Comparison of ENCODE assay signal across 11 mouse cellular contexts in genomic region chr11:18715050-18715850, GRCm38 (mm10).
A peak's percentile ranks its signal among the peaks of the same experiment; 100 is the strongest.
DNase-seq lines count a peak whose midpoint lies in the region; ATAC-seq and TF ChIP-seq lines count a peak whose summit lies in the region.
"Had no signal": no experiment of that assay in that cellular context is flagged by ENCODE, and none has a peak within 500 bp of the region (broad histone marks: within the 10 kb centered on the region; RNA-seq: fewer than 3 reads in every experiment).

No protein-coding gene starts in this region.

- no peak for ATAC-seq in kidney, postnatal 0 days (replicated peaks; ENCODE audit: low FRiP score, low read depth)
- no peak for ATAC-seq in granulocyte monocyte progenitor cell, adult 5-6 weeks (replicated peaks; ENCODE audit: poor library complexity, severe bottlenecking)

- no peak for TF ChIP-seq EP300 in heart, adult 2 months (IDR thresholded peaks at IDR 0.05; ENCODE audit: insufficient read depth, low read depth, low read length)

- WGBS in kidney, postnatal 0 days: 22% methylated on average over 2 of the region's 2 CpGs
- 59% methylated on average over 2 of the region's 2 CpGs for WGBS in heart, adult 2 months

- intact Hi-C loops in heart, adult 2 months (cut with DNase I): no loop called here

- no peak for TF ChIP-seq CTCF in kidney, postnatal 0 days (IDR thresholded peaks at IDR 0.05; ENCODE audit: low read depth)
- no peak for TF ChIP-seq CTCF in heart, adult 2 months (IDR thresholded peaks at IDR 0.05)

- no peak overlapping the region for H3K27ac ChIP-seq in kidney, postnatal 0 days
- H3K27ac ChIP-seq in heart, adult 2 months: no peak overlapping the region
- H3K27ac ChIP-seq: limb, embryonic 13.5 days had no signal

- H3K9ac ChIP-seq in kidney, postnatal 0 days (ENCODE audit: low read depth, low read length): no peak overlapping the region
- H3K9ac ChIP-seq in heart, adult 2 months (ENCODE audit: low read depth, low read length): no peak overlapping the region
- H3K9ac ChIP-seq: limb, embryonic 13.5 days had no signal

- H3K4me1 ChIP-seq in kidney, postnatal 0 days (replicated peaks; ENCODE audit: insufficient read depth, low read length): no peaks in the 10 kb centered on the region; the same call in 1 of the 2 replicates
- H3K4me1 ChIP-seq in heart, adult 2 months (ENCODE audit: control insufficient read depth, insufficient read depth, low read length): no peaks in the 10 kb centered on the region

- H3K36me3 ChIP-seq in kidney, postnatal 0 days (ENCODE audit: insufficient read depth, low read length): no peaks in the 10 kb centered on the region
- H3K36me3 ChIP-seq in heart, adult 2 months (ENCODE audit: control insufficient read depth, insufficient read depth, low read length): no peaks in the 10 kb centered on the region
- H3K36me3 ChIP-seq: limb, embryonic 13.5 days had no signal

- no peak overlapping the region for H3K4me2 ChIP-seq in kidney, postnatal 0 days (ENCODE audit: low read length)
- H3K4me2 ChIP-seq: limb, embryonic 13.5 days had no signal

- H3K79me2 ChIP-seq in heart, adult 2 months (replicated peaks; ENCODE audit: control insufficient read depth, insufficient read depth, low read length): no peaks in the 10 kb centered on the region

- DNase-seq in cerebellum, adult 11-12 months: peak; percentile 51
- no peak for DNase-seq in cerebellum, postnatal 4 days (ENCODE audit: low spot score in 2 of 2)
- peak; percentile 82 for DNase-seq in kidney, postnatal 0 days (ENCODE audit: low spot score)
- no peak for DNase-seq in kidney, postnatal 4 days
- DNase-seq in cerebellum, postnatal 14 days: peak; percentile 37 to 58
- peak; percentile 16 to 63 for DNase-seq in layer of hippocampus, postnatal 14 days (ENCODE audit: low spot score in 2 of 2)
- no peak for DNase-seq in heart, adult 2 months
- DNase-seq: heart, postnatal 10 days; right cerebral cortex, adult 18-20 months had no signal

- TF ChIP-seq POLR2A in heart, adult 2 months (IDR thresholded peaks at IDR 0.05; ENCODE audit: insufficient read depth, low read depth, low read length): no peak

- no peaks in the 10 kb centered on the region for H3K27me3 ChIP-seq in kidney, postnatal 0 days (ENCODE audit: insufficient read depth, low read length)
- H3K27me3 ChIP-seq in heart, adult 2 months (ENCODE audit: control insufficient read depth, insufficient read depth, low read length): no peaks in the 10 kb centered on the region

- no peaks in the 10 kb centered on the region for H3K9me3 ChIP-seq in kidney, postnatal 0 days (replicated peaks; ENCODE audit: low read length)
- H3K9me3 ChIP-seq: limb, embryonic 13.5 days had no signal

- H3K4me3 ChIP-seq in kidney, postnatal 0 days (replicated peaks; ENCODE audit: low read depth, low read length): no peak overlapping the region
- H3K4me3 ChIP-seq in heart, adult 2 months: no peak overlapping the region
- H3K4me3 ChIP-seq: limb, embryonic 13.5 days had no signal

Comparison
In these comparisons a context has a peak if more than half of its experiments do, and no peak if none do; other contexts are left out.
1. DNase-seq: peak in cerebellum, adult 11-12 months (single experiment), kidney, postnatal 0 days (single experiment), cerebellum, postnatal 14 days (2 of 2) and layer of hippocampus, postnatal 14 days (2 of 2); none in cerebellum, postnatal 4 days (0 of 2), kidney, postnatal 4 days (0 of 2) and heart, adult 2 months (0 of 2).